Mouse (Mus musculus): Measurements from ENCODE around the gene Gripap1. TPM values are rescaled to one million over a fixed set of nuclear protein-coding genes. Genes with fewer than 3 reads are reported as not detected.

The Gripap1 gene
- polyA plus RNA-seq, 1 experiment: 53.9 TPM

- no peaks in the 10 kb centered on the region for H3K4me1 ChIP-seq (ENCODE audit: control insufficient read depth, insufficient read depth, insufficient read length)
- H3K4me3 ChIP-seq (ENCODE audit: extremely low read depth, insufficient read depth, insufficient read length): no peak overlapping the region
- H3K27me3 ChIP-seq (ENCODE audit: control insufficient read depth, insufficient read depth, low read length): no peaks in the 10 kb centered on the region
- no peak for TF ChIP-seq POLR2A (IDR thresholded peaks at IDR 0.05; ENCODE audit: low read depth, low read length)
- peak; percentile 57; the same call in 1 of the 2 replicates for TF ChIP-seq CTCF (IDR thresholded peaks at IDR 0.05; ENCODE audit: extremely low read depth, insufficient read depth, insufficient read length, insufficient replicate concordance)
- peak in 1 of 2 experiments; percentile 51 for DNase-seq (ENCODE audit: low read depth in 1 of 2, low spot score in 2 of 2)
- 27% methylated on average over 2 of the region's 2 CpGs for WGBS
- peaks cover 4% of the 10 kb centered on the region for H3K36me3 ChIP-seq (ENCODE audit: control insufficient read depth, insufficient read depth, low read length)
- no peak overlapping the region for H3K27ac ChIP-seq (ENCODE audit: insufficient read depth, low read length)
Measured at GRCm38 (mm10) chrX:7854578-7854977, 65.0 kb downstream of the Gripap1 start.

- Histone ChIP-seq H3K27me3 (ENCODE audit: control insufficient read depth, insufficient read depth, low read length) (no peaks in the 10 kb centered on the region), H3K4me3 (ENCODE audit: extremely low read depth, insufficient read depth, insufficient read length) (no peak overlapping the region), H3K4me1 (ENCODE audit: control insufficient read depth, insufficient read depth, insufficient read length) (peaks cover 5% of the 10 kb centered on the region; the same call in 1 of the 2 replicates), H3K27ac (ENCODE audit: insufficient read depth, low read length) (no peak overlapping the region), H3K36me3 (ENCODE audit: control insufficient read depth, insufficient read depth, low read length) (peaks cover 1% of the 10 kb centered on the region; the same call in 1 of the 2 replicates)
- DNase-seq (ENCODE audit: low read depth in 1 of 2, low spot score in 2 of 2): no peak
- WGBS: 73% methylated on average over 3 of the region's 3 CpGs
- no peak for TF ChIP-seq CTCF (IDR thresholded peaks at IDR 0.05; ENCODE audit: extremely low read depth, insufficient read depth, insufficient read length, insufficient replicate concordance)
- TF ChIP-seq POLR2A (IDR thresholded peaks at IDR 0.05; ENCODE audit: low read depth, low read length): no peak
Measured at GRCm38 (mm10) chrX:7859191-7859753, 69.7 kb downstream of the Gripap1 start.

DNA sequence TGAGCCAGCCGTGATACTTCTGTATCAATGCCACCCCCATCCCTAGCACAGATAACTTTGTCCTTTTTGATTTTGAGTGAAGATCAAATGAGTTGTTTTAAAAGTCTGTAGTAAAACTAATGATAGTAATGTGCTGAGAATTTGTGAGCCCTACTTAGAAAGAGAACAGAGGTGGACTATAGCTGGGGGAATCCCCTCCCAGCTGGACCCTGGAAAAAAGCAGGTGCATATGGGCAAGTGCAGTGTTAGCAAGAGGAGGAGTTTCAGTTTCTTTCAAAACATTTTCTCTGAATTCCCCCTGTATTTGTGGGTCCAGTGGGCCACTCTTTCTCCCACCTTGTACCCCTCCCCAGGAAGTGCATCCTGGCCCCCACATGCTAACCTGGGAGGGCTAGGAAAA, 73.6 kb downstream of the Gripap1 start:
- peaks cover 14% of the 10 kb centered on the region for H3K4me1 ChIP-seq (ENCODE audit: control insufficient read depth, insufficient read depth, insufficient read length)
- DNase-seq (ENCODE audit: low read depth in 1 of 2, low spot score in 2 of 2): no peak
- TF ChIP-seq POLR2A (IDR thresholded peaks at IDR 0.05; ENCODE audit: low read depth, low read length): no peak
- TF ChIP-seq CTCF (IDR thresholded peaks at IDR 0.05; ENCODE audit: extremely low read depth, insufficient read depth, insufficient read length, insufficient replicate concordance): no peak
- no peaks in the 10 kb centered on the region for H3K27me3 ChIP-seq (ENCODE audit: control insufficient read depth, insufficient read depth, low read length)
- H3K4me3 ChIP-seq (ENCODE audit: extremely low read depth, insufficient read depth, insufficient read length): no peak overlapping the region
- peaks cover 4% of the 10 kb centered on the region for H3K36me3 ChIP-seq (ENCODE audit: control insufficient read depth, insufficient read depth, low read length)
- WGBS: 62% methylated on average over 1 of the region's 1 CpGs
- H3K27ac ChIP-seq (ENCODE audit: insufficient read depth, low read length): peak overlapping the region; percentile 38; the same call in 1 of the 2 replicates

DNA sequence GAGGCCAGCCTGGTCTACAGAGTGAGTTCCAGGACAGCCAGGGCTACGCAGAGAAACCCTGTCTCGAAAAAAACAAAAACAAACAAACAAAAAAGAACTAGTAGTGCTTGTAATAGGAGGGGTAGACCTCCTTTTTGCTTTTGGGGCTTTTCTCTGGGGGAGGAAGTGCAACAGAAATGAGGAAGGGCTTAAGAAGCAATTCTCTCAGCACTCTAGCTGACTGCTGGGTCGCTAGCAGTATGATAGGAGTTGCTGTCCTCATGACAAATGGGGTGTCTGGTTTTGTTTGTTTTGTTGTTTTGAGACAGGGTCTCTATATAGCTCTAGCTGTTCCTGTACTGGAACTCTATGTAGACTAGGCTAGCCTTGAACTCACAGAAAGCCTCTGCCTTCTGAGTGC, 75.0 kb downstream of the Gripap1 start:
- H3K36me3 ChIP-seq (ENCODE audit: control insufficient read depth, insufficient read depth, low read length): peaks cover 4% of the 10 kb centered on the region
- peaks cover 16% of the 10 kb centered on the region for H3K4me1 ChIP-seq (ENCODE audit: control insufficient read depth, insufficient read depth, insufficient read length)
- H3K4me3 ChIP-seq (ENCODE audit: extremely low read depth, insufficient read depth, insufficient read length): no peak overlapping the region
- TF ChIP-seq POLR2A (IDR thresholded peaks at IDR 0.05; ENCODE audit: low read depth, low read length) (no peak), CTCF (IDR thresholded peaks at IDR 0.05; ENCODE audit: extremely low read depth, insufficient read depth, insufficient read length, insufficient replicate concordance) (no peak)
- DNase-seq (ENCODE audit: low read depth in 1 of 2, low spot score in 2 of 2): peak in 1 of 2 experiments; percentile 5
- H3K27ac ChIP-seq (ENCODE audit: insufficient read depth, low read length): peak overlapping the region; percentile 83
- H3K27me3 ChIP-seq (ENCODE audit: control insufficient read depth, insufficient read depth, low read length): no peaks in the 10 kb centered on the region
- 43% methylated on average over 3 of the region's 3 CpGs for WGBS

GRCm38 (mm10) chrX:7865343-7865742, 75.8 kb downstream of the Gripap1 start:
- WGBS: 29% methylated on average over 2 of the region's 2 CpGs
- DNase-seq (ENCODE audit: low read depth in 1 of 2, low spot score in 2 of 2): peak in 1 of 2 experiments; percentile 17
- Histone ChIP-seq H3K27me3 (ENCODE audit: control insufficient read depth, insufficient read depth, low read length) (no peaks in the 10 kb centered on the region), H3K4me3 (ENCODE audit: extremely low read depth, insufficient read depth, insufficient read length) (no peak overlapping the region), H3K36me3 (ENCODE audit: control insufficient read depth, insufficient read depth, low read length) (peaks cover 4% of the 10 kb centered on the region), H3K4me1 (ENCODE audit: control insufficient read depth, insufficient read depth, insufficient read length) (peaks cover 16% of the 10 kb centered on the region), H3K27ac (ENCODE audit: insufficient read depth, low read length) (peak overlapping the region; percentile 83)
- TF ChIP-seq POLR2A (IDR thresholded peaks at IDR 0.05; ENCODE audit: low read depth, low read length): no peak
- TF ChIP-seq CTCF (IDR thresholded peaks at IDR 0.05; ENCODE audit: extremely low read depth, insufficient read depth, insufficient read length, insufficient replicate concordance): no peak

- no peak for TF ChIP-seq CTCF (IDR thresholded peaks at IDR 0.05; ENCODE audit: extremely low read depth, insufficient read depth, insufficient read length, insufficient replicate concordance)
- Histone ChIP-seq H3K4me1 (ENCODE audit: control insufficient read depth, insufficient read depth, insufficient read length) (peaks cover 16% of the 10 kb centered on the region), H3K27me3 (ENCODE audit: control insufficient read depth, insufficient read depth, low read length) (no peaks in the 10 kb centered on the region), H3K27ac (ENCODE audit: insufficient read depth, low read length) (peak overlapping the region; percentile 83), H3K36me3 (ENCODE audit: control insufficient read depth, insufficient read depth, low read length) (peaks cover 4% of the 10 kb centered on the region), H3K4me3 (ENCODE audit: extremely low read depth, insufficient read depth, insufficient read length) (no peak overlapping the region)
- WGBS: 29% methylated on average over 2 of the region's 2 CpGs
- DNase-seq (ENCODE audit: low read depth in 1 of 2, low spot score in 2 of 2): no peak
Measured at GRCm38 (mm10) chrX:7865786-7866185, 76.2 kb downstream of the Gripap1 start.

DNA sequence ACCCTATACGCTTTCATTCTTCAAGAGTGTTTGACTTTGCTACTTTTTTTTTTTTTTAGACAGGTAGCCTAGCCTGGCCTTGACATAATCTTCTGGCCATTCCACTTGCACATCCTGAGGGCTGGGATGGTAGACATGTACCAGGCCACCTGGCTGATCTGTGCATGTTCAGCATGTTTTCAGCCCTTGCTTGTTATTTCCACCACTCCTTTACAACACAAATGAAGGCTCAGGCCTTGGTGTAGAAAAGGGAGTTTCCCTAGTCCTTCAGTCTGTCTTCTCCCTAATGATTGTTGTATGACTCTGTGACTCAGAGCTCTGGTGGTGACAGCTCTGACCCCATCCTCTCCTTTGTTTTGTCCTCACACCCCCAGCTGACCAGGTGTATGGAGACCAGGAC, 77.6 kb downstream of the Gripap1 start:
- no peak overlapping the region for H3K4me3 ChIP-seq (ENCODE audit: extremely low read depth, insufficient read depth, insufficient read length)

More for the DNA sequence above, 77.6 kb downstream of the Gripap1 start:
- Histone ChIP-seq H3K27me3 (ENCODE audit: control insufficient read depth, insufficient read depth, low read length) (no peaks in the 10 kb centered on the region), H3K36me3 (ENCODE audit: control insufficient read depth, insufficient read depth, low read length) (peaks cover 6% of the 10 kb centered on the region), H3K27ac (ENCODE audit: insufficient read depth, low read length) (no peak overlapping the region), H3K4me1 (ENCODE audit: control insufficient read depth, insufficient read depth, insufficient read length) (peaks cover 13% of the 10 kb centered on the region)
- no peak for DNase-seq (ENCODE audit: low read depth in 1 of 2, low spot score in 2 of 2)
- TF ChIP-seq POLR2A (IDR thresholded peaks at IDR 0.05; ENCODE audit: low read depth, low read length) (no peak), CTCF (IDR thresholded peaks at IDR 0.05; ENCODE audit: extremely low read depth, insufficient read depth, insufficient read length, insufficient replicate concordance) (no peak)
- 72% methylated on average over 1 of the region's 1 CpGs for WGBS

All from spleen, adult 2 months (tissue).